Comparison of ENCODE assay signal across 8 mouse cellular contexts in the genomic region with DNA sequence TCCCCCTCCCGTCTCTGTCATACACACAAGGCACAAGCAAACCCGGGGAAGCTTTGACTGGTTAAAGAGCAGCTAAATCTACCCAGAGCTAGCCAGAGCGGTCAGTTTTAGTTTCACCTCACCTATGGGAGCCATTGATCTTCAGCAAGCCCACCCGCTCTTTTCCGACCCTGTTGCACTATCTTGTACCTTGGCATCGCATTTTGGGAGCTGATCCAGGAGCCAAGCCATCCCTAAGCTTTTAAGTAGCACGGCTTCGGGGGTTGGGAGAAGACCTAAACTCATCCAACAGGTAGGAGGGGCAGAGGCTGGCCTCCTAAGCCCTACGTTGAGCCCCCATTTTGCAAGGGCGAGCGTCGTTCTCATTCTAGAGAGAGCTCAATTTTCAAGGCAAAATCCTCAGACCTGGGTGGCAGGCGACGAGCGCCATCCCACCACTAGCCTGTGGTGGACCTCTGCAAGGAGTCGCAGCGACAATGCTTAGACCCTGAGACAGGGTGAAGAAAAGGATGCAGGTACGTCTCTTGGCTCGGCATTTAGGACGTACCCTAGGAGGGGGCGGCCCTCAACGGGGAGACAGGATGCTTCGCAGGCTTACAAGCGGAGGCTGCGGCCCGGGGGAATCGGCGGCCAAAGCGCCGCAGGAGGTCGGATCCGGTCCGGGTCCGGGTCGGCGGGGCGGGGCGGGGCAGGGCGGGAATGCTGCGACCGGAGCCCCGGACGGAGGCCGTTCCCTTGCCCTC. TPM values are rescaled to one million over a fixed set of nuclear protein-coding genes. Genes with fewer than 3 reads are reported as not detected.
DNase-seq lines count a peak whose midpoint lies in the region; ATAC-seq and TF ChIP-seq lines count a peak whose summit lies in the region.

No protein-coding gene starts in this region.

- peaks cover 9% of the 10 kb centered on the region; the same call in 1 of the 2 replicates for H3K4me1 ChIP-seq in testis, adult 2 months (ENCODE audit: control insufficient read depth, insufficient read depth, low read length)
- peaks cover 16% of the 10 kb centered on the region for H3K4me1 ChIP-seq in heart, embryonic 15.5 days (replicated peaks)
- peaks cover 12% of the 10 kb centered on the region for H3K4me1 ChIP-seq in liver, embryonic 16.5 days (ENCODE audit: control insufficient read depth, low read depth, low read length)

- ATAC-seq in heart, embryonic 15.5 days (replicated peaks; ENCODE audit: insufficient number of reproducible peaks, insufficient read depth, low FRiP score, low read depth): peak; percentile 58
- ATAC-seq in liver, embryonic 16.5 days (ENCODE audit: low read depth): no peak; the same call in 1 of the 2 replicates
- ATAC-seq in monocyte, adult 5-6 weeks (replicated peaks; ENCODE audit: insufficient number of reproducible peaks, low FRiP score, low TSS enrichment, poor library complexity, severe bottlenecking): no peak; the same call in 1 of the 2 replicates

- H3K9me3 ChIP-seq in heart, embryonic 15.5 days (replicated peaks): no peaks in the 10 kb centered on the region
- no peaks in the 10 kb centered on the region for H3K9me3 ChIP-seq in liver, embryonic 16.5 days (replicated peaks; ENCODE audit: control insufficient read depth, low read length)

- TF ChIP-seq CTCF in testis, adult 2 months (IDR thresholded peaks at IDR 0.05; ENCODE audit: control insufficient read depth, insufficient read depth, insufficient replicate concordance, low read depth, low read length): no peak

- no peak for TF ChIP-seq POLR2A in testis, adult 2 months (IDR thresholded peaks at IDR 0.05; ENCODE audit: control insufficient read depth, low read depth, low read length)

- peak overlapping the region; percentile 84 for H3K27ac ChIP-seq in testis, adult 2 months (ENCODE audit: control insufficient read depth, insufficient read depth, low read depth, low read length)
- H3K27ac ChIP-seq in heart, embryonic 15.5 days: peak overlapping the region; percentile 90
- H3K27ac ChIP-seq in liver, embryonic 16.5 days (ENCODE audit: low read length): peak overlapping the region; percentile 82

- H3K36me3 ChIP-seq in testis, adult 2 months (ENCODE audit: control insufficient read depth, insufficient read depth, low read length): no peaks in the 10 kb centered on the region; the same call in 1 of the 2 replicates
- no peaks in the 10 kb centered on the region for H3K36me3 ChIP-seq in heart, embryonic 15.5 days
- H3K36me3 ChIP-seq in liver, embryonic 16.5 days (ENCODE audit: control insufficient read depth, insufficient read depth): no peaks in the 10 kb centered on the region

- H3K9ac ChIP-seq in heart, embryonic 15.5 days: peak overlapping the region; percentile 95
- peak overlapping the region; percentile 91 for H3K9ac ChIP-seq in liver, embryonic 16.5 days (ENCODE audit: low read depth, low read length)

- H3K4me2 ChIP-seq in heart, embryonic 15.5 days: peak overlapping the region; percentile 87
- H3K4me2 ChIP-seq in liver, embryonic 16.5 days (ENCODE audit: low read depth, low read length): peak overlapping the region; percentile 86

- peak overlapping the region; percentile 95 for H3K4me3 ChIP-seq in testis, adult 2 months (ENCODE audit: control insufficient read depth, low read depth, low read length)
- H3K4me3 ChIP-seq in heart, embryonic 15.5 days: peak overlapping the region; percentile 93
- peak overlapping the region; percentile 80 for H3K4me3 ChIP-seq in liver, embryonic 16.5 days (ENCODE audit: low read depth, low read length)

- under 1% methylated on average over 44 of the region's 44 CpGs for WGBS in heart, embryonic 15.5 days
- 2% methylated on average over 44 of the region's 44 CpGs for WGBS in liver, embryonic 16.5 days (ENCODE audit: insufficient replicate concordance)

- H3K27me3 ChIP-seq in testis, adult 2 months (ENCODE audit: control insufficient read depth, insufficient read depth, low read length): no peaks in the 10 kb centered on the region
- no peaks in the 10 kb centered on the region for H3K27me3 ChIP-seq in heart, embryonic 15.5 days
- H3K27me3 ChIP-seq in liver, embryonic 16.5 days (ENCODE audit: control insufficient read depth, insufficient read depth, low read depth, low read length): no peaks in the 10 kb centered on the region

- peak; percentile 94 for DNase-seq in heart, adult 11 months
- DNase-seq in heart, adult 8-10 months (ENCODE audit: low spot score): no peak
- no peak for DNase-seq in testis, postnatal 10 days (ENCODE audit: low spot score)
- no peak for DNase-seq in urinary bladder, postnatal 10 days (ENCODE audit: low spot score)

RNA-seq across cellular contexts. Expression of a gene that starts 0.5 kb away (rescaled TPM):
- total RNA-seq in heart, adult 8-10 months (2022): 10 to 100 TPM; 24.9 to 27.6 (median 25.8) TPM
- 62.3 and 62.4 TPM in 2 replicates for polyA plus RNA-seq in testis, adult 2 months (2012; rRNA removed)
- polyA plus RNA-seq in heart, embryonic 15.5 days (2015; fragmentation: Nextera tagmentation; extraction: Ambion mirVana): 5.0 and 6.8 TPM in 2 replicates
- 2.3 and 2.5 TPM in 2 replicates for polyA plus RNA-seq in liver, embryonic 16.5 days (2015; fragmentation: Nextera tagmentation; extraction: Ambion mirVana)
- 10.0 to 26.5 TPM (median 12.6 TPM) in 3 replicates for total RNA-seq in monocyte, adult 5-6 weeks (2017)

RNA-seq across cellular contexts. Expression of a gene that starts 9.6 kb away (rescaled TPM):
- total RNA-seq in heart, adult 8-10 months (2022): 10 to 100 TPM; 14.8 to 19.9 (median 17.6) TPM
- polyA plus RNA-seq in testis, adult 2 months (2012; rRNA removed): 24.4 and 26.2 TPM in 2 replicates
- 5.6 and 6.4 TPM in 2 replicates for polyA plus RNA-seq in heart, embryonic 15.5 days (2015; fragmentation: Nextera tagmentation; extraction: Ambion mirVana)
- polyA plus RNA-seq in liver, embryonic 16.5 days (2015; fragmentation: Nextera tagmentation; extraction: Ambion mirVana): 1.7 and 2.3 TPM in 2 replicates
- total RNA-seq in monocyte, adult 5-6 weeks (2017): 33.8 to 54.8 TPM (median 52.4 TPM) in 3 replicates

RNA-seq across cellular contexts. Expression of a gene that starts 30.5 kb away (rescaled TPM):
- total RNA-seq in heart, adult 8-10 months (2022): 1 to 10 TPM; 2.3 to 4.1 (median 3.6) TPM
- 156 and 170 TPM in 2 replicates for polyA plus RNA-seq in testis, adult 2 months (2012; rRNA removed)
- 25.8 and 31.3 TPM in 2 replicates for polyA plus RNA-seq in heart, embryonic 15.5 days (2015; fragmentation: Nextera tagmentation; extraction: Ambion mirVana)
- 17.6 and 18.7 TPM in 2 replicates for polyA plus RNA-seq in liver, embryonic 16.5 days (2015; fragmentation: Nextera tagmentation; extraction: Ambion mirVana)
- total RNA-seq in monocyte, adult 5-6 weeks (2017): 2.6 to 7.1 TPM (median 6.6 TPM) in 3 replicates

RNA-seq across cellular contexts. Expression of a gene that starts 46.4 kb away (rescaled TPM):
- total RNA-seq in heart, adult 8-10 months (2022): 10 to 100 TPM in 2 of 4 experiments, 1 to 10 TPM in 2; 9.0 to 11.2 (median 10.1) TPM
- polyA plus RNA-seq in testis, adult 2 months (2012; rRNA removed): 5.8 and 6.0 TPM in 2 replicates
- polyA plus RNA-seq in heart, embryonic 15.5 days (2015; fragmentation: Nextera tagmentation; extraction: Ambion mirVana): 11.0 and 11.1 TPM in 2 replicates
- polyA plus RNA-seq in liver, embryonic 16.5 days (2015; fragmentation: Nextera tagmentation; extraction: Ambion mirVana): 2.1 and 2.3 TPM in 2 replicates
- total RNA-seq in monocyte, adult 5-6 weeks (2017): 0.38 to 1.1 TPM (median 0.39 TPM) in 3 replicates

RNA-seq across cellular contexts. Expression of a gene that starts 47.4 kb away (rescaled TPM):
- total RNA-seq in heart, adult 8-10 months (2022): 100 to 1,000 TPM in 1 of 4 experiments, 10 to 100 TPM in 3; 93.9 to 101 (median 96.8) TPM
- 2.4 and 2.9 TPM in 2 replicates for polyA plus RNA-seq in testis, adult 2 months (2012; rRNA removed)
- polyA plus RNA-seq in heart, embryonic 15.5 days (2015; fragmentation: Nextera tagmentation; extraction: Ambion mirVana): 33.9 and 35.1 TPM in 2 replicates
- 16.4 and 19.8 TPM in 2 replicates for polyA plus RNA-seq in liver, embryonic 16.5 days (2015; fragmentation: Nextera tagmentation; extraction: Ambion mirVana)
- 2.9 to 7.7 TPM (median 3.3 TPM) in 3 replicates for total RNA-seq in monocyte, adult 5-6 weeks (2017)
